Mouse (Mus musculus): ENCODE measurements around the gene Ccdc32. TPM values are rescaled to one million over a fixed set of nuclear protein-coding genes. Genes with fewer than 3 reads are reported as not detected.
A peak's percentile ranks its signal among the peaks of the same experiment; 100 is the strongest.
"Not testable (repeated sequence)": the region's sequence is repeated elsewhere in the genome, so short reads cannot be mapped to it uniquely, and the experiment has no call there.

Ccdc32 gene
- polyA plus RNA-seq, 1 experiment from 2014 or later, result 20.5 TPM

DNA sequence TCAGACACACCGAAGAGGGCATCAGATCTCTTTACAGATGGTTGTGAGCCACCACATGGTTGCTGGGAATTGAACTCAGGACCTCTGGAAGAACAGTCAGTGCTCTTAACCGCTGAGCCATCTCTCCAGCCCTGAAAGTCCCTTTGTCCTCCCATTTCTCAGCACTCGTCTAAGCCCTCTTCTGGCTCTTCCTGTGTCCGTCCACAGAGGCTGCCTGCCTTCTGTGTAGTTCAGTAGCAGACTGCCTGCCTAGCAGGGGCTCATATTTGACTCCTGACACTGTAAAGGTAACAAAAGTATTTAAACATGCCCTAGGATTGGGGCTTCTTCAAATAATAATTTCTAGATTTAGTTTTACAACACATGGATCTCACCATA, 4.0 kb downstream of the Ccdc32 start:
- Histone ChIP-seq H3K4me3 (no peak overlapping the region), H3K36me3 (replicated peaks) (peaks cover 45% of the 10 kb centered on the region), H3K27me3 (replicated peaks; ENCODE audit: low read depth, poor library complexity, severe bottlenecking) (no peaks in the 10 kb centered on the region), H3K4me1 (peaks cover 5% of the 10 kb centered on the region), H3K27ac (replicated peaks) (no peak overlapping the region), H3K9me3 (no peaks in the 10 kb centered on the region)
- no peak for DNase-seq (ENCODE audit: low spot score)
- WGBS, result 77% methylated on average over 4 of the region's 4 CpGs

DNA sequence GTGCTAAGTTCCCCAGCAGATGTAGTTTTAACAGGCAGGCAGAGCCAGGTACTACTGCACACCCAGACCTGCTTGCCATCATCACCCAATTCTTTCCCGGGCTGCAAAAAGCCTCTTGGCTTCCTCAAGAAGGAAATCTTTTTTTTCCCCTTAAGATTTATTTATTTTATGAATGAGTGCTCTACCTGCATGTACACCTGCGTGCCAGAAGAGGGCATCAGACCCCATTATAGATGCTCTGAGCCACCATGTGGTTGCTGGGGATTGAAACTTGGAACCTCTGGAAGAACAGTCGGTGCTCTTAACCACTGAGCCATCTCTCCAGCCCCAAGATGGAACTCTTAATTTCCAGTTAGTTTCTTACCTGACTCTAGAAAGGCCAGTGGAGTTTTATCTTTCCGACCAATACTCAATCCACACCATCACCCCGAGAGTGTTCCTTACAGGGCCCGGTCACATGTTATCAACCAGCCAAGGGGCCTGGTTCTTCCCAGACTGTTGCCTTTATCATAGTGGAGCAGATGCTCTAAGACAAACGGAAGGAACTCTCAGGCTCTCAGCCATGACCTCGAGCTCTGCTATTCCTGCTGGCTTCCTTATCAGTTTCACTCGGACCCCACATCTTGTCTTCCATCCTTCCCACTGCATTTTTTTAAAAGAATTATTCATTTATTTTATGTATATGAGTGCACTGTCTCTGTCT, 4.5 kb downstream of the Ccdc32 start:
- H3K9me3 ChIP-seq, result no peaks in the 10 kb centered on the region
- no peak overlapping the region for H3K27ac ChIP-seq (replicated peaks)
- WGBS, result 75% methylated on average over 9 of the region's 9 CpGs
- DNase-seq (ENCODE audit: low spot score), result no peak
- no peak overlapping the region for H3K4me3 ChIP-seq
- H3K4me1 ChIP-seq, result peaks cover 5% of the 10 kb centered on the region
- peaks cover 49% of the 10 kb centered on the region for H3K36me3 ChIP-seq (replicated peaks)
- no peaks in the 10 kb centered on the region for H3K27me3 ChIP-seq (replicated peaks; ENCODE audit: low read depth, poor library complexity, severe bottlenecking)

- Histone ChIP-seq H3K9me3 (no peaks in the 10 kb centered on the region), H3K4me3 (no peak overlapping the region), H3K27ac (replicated peaks) (no peak overlapping the region), H3K36me3 (replicated peaks) (peaks cover 60% of the 10 kb centered on the region), H3K4me1 (peaks cover 12% of the 10 kb centered on the region), H3K27me3 (replicated peaks; ENCODE audit: low read depth, poor library complexity, severe bottlenecking) (no peaks in the 10 kb centered on the region)
- WGBS, result 89% methylated on average over 6 of the region's 6 CpGs
- no peak for DNase-seq (ENCODE audit: low spot score)
These were observed 6.0 kb downstream of the Ccdc32 start for GRCm38 (mm10) chr2:119023154-119023660.

GRCm38 (mm10) chr2:119019538-119019937, 9.7 kb downstream of the Ccdc32 start:
- WGBS, result 71% methylated on average over 4 of the region's 4 CpGs
- Histone ChIP-seq H3K4me3 (no peak overlapping the region), H3K36me3 (replicated peaks) (peaks cover 60% of the 10 kb centered on the region), H3K27me3 (replicated peaks; ENCODE audit: low read depth, poor library complexity, severe bottlenecking) (no peaks in the 10 kb centered on the region), H3K4me1 (peaks cover 12% of the 10 kb centered on the region), H3K9me3 (0 out of 2 replicates have a peak, but pooled peaks cover 2% of the 10 kb centered on the region), H3K27ac (replicated peaks) (no peak overlapping the region)
- no peak for DNase-seq (ENCODE audit: low spot score)

- peak overlapping the region; percentile 32; the same call in 1 of the 2 replicates for H3K4me3 ChIP-seq
- H3K36me3 ChIP-seq (replicated peaks), result peaks cover 60% of the 10 kb centered on the region
- peaks cover 12% of the 10 kb centered on the region for H3K4me1 ChIP-seq
- peak; percentile 27 for DNase-seq (ENCODE audit: low spot score)
- no peaks in the 10 kb centered on the region for H3K27me3 ChIP-seq (replicated peaks; ENCODE audit: low read depth, poor library complexity, severe bottlenecking)
- H3K9me3 ChIP-seq, result 0 out of 2 replicates have a peak, but pooled peaks cover 2% of the 10 kb centered on the region
- WGBS, result 12% methylated on average over 5 of the region's 5 CpGs
- peak overlapping the region; percentile 51 for H3K27ac ChIP-seq (replicated peaks)
These were observed 10.1 kb downstream of the Ccdc32 start for GRCm38 (mm10) chr2:119019131-119019530.

- Histone ChIP-seq H3K9me3 (0 out of 2 replicates have a peak, but pooled peaks cover 2% of the 10 kb centered on the region), H3K27me3 (replicated peaks; ENCODE audit: low read depth, poor library complexity, severe bottlenecking) (no peaks in the 10 kb centered on the region), H3K4me1 (peaks cover 12% of the 10 kb centered on the region), H3K27ac (replicated peaks) (peak overlapping the region; percentile 51), H3K4me3 (peak overlapping the region; percentile 32; the same call in 1 of the 2 replicates), H3K36me3 (replicated peaks) (peaks cover 58% of the 10 kb centered on the region)
- 57% methylated on average over 22 of the region's 22 CpGs for WGBS
- DNase-seq (ENCODE audit: low spot score), result peak; percentile 37
These were observed 10.6 kb downstream of the Ccdc32 start for GRCm38 (mm10) chr2:119018391-119019122.

DNA sequence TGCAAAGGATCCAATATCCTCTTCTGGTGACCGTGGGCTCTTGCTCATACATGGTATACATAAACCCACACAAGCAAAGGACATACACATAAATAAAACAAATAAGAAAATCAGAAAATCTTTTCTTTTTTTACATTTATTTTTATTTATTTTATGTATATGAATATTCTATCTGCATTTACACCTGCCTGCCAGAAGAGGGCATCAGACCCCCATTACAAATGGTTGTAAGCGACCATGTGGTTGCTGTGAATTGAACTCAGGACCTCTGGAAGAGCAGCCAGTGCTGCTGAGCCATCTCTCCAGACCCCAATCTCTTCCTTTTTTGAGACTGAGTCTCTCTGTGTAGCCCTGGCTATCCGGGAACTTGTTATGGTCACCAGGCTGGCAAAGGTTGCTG, 11.5 kb downstream of the Ccdc32 start:
- 91% methylated on average over 3 of the region's 3 CpGs for WGBS
- no peak overlapping the region for H3K4me3 ChIP-seq
- no peaks in the 10 kb centered on the region for H3K27me3 ChIP-seq (replicated peaks; ENCODE audit: low read depth, poor library complexity, severe bottlenecking)
- H3K4me1 ChIP-seq, result peaks cover 12% of the 10 kb centered on the region
- no peak for DNase-seq (ENCODE audit: low spot score)
- H3K36me3 ChIP-seq (replicated peaks), result peaks cover 51% of the 10 kb centered on the region
- no peak overlapping the region for H3K27ac ChIP-seq (replicated peaks)
- H3K9me3 ChIP-seq, result 0 out of 2 replicates have a peak, but pooled peaks cover 2% of the 10 kb centered on the region

- peaks cover 38% of the 10 kb centered on the region for H3K36me3 ChIP-seq (replicated peaks)
- H3K4me3 ChIP-seq; H3K27ac ChIP-seq (replicated peaks); H3K9me3 ChIP-seq; H3K27me3 ChIP-seq (replicated peaks; ENCODE audit: low read depth, poor library complexity, severe bottlenecking); DNase-seq (ENCODE audit: low spot score): not testable (repeated sequence)
- 82% methylated on average over 4 of the region's 4 CpGs for WGBS
- peaks cover 12% of the 10 kb centered on the region for H3K4me1 ChIP-seq
These were observed 12.9 kb downstream of the Ccdc32 start for GRCm38 (mm10) chr2:119016312-119016711.

GRCm38 (mm10) chr2:119015604-119016180, 13.5 kb downstream of the Ccdc32 start:
- peaks cover 31% of the 10 kb centered on the region for H3K36me3 ChIP-seq (replicated peaks)
- WGBS, result 83% methylated on average over 12 of the region's 12 CpGs
- 0 out of 2 replicates have a peak, but pooled peaks cover 2% of the 10 kb centered on the region for H3K9me3 ChIP-seq
- no peak overlapping the region for H3K4me3 ChIP-seq
- no peak overlapping the region for H3K27ac ChIP-seq (replicated peaks)
- peaks cover 12% of the 10 kb centered on the region for H3K4me1 ChIP-seq
- DNase-seq (ENCODE audit: low spot score), result no peak
- H3K27me3 ChIP-seq (replicated peaks; ENCODE audit: low read depth, poor library complexity, severe bottlenecking), result no peaks in the 10 kb centered on the region

DNA sequence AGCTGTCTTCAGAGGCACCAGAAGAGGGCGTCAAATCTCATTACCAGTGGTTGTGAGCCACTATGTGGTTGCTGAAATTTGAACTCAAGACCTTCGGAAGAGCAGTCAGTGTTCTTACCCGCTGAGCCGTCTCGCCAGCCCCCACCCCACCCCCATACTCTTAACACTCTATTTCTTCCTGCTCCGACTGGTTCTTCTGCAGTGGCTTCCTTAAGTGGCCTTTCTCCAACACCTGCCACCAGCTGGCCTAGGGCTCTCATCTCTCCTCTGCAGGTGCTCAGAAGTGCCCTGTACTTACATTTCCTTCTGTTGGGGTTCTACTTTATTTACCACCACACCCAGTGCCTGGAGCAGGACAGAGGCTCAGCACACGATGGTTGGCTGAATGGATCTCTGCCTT, 14.2 kb downstream of the Ccdc32 start:
- Histone ChIP-seq H3K4me1 (peaks cover 12% of the 10 kb centered on the region), H3K9me3 (0 out of 2 replicates have a peak, but pooled peaks cover 2% of the 10 kb centered on the region), H3K36me3 (replicated peaks) (peaks cover 24% of the 10 kb centered on the region), H3K4me3 (no peak overlapping the region), H3K27ac (replicated peaks) (no peak overlapping the region), H3K27me3 (replicated peaks; ENCODE audit: low read depth, poor library complexity, severe bottlenecking) (no peaks in the 10 kb centered on the region)
- WGBS, result 82% methylated on average over 7 of the region's 7 CpGs
- no peak for DNase-seq (ENCODE audit: low spot score)

GRCm38 (mm10) chr2:119009376-119009775, 19.8 kb downstream of the Ccdc32 start:
- WGBS, result 94% methylated on average over 2 of the region's 2 CpGs
- Histone ChIP-seq H3K4me1 (no peaks in the 10 kb centered on the region), H3K9me3 (no peaks in the 10 kb centered on the region), H3K27me3 (replicated peaks; ENCODE audit: low read depth, poor library complexity, severe bottlenecking) (no peaks in the 10 kb centered on the region), H3K27ac (replicated peaks) (no peak overlapping the region), H3K4me3 (no peak overlapping the region), H3K36me3 (replicated peaks) (no peaks in the 10 kb centered on the region)
- no peak for DNase-seq (ENCODE audit: low spot score)

DNA sequence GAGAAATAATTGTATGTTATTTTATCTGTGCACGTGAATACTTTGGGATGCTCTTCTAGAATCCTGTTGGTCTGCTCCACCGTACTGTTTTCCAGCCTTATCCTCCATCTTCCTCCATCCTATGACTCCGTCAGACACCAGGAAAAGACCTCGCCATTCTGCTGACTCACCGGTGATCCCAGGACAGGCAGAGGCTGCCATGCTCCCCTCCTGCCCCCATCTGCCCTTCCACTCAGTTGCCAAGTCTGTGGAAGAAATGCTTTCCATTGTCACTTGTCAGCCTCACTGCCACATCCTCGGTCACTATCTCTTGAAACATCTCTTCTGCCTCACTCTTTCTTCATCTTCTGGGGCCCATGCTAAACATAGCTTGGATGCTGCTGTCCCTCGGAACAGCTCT, 22.3 kb downstream of the Ccdc32 start:
- no peaks in the 10 kb centered on the region for H3K4me1 ChIP-seq
- H3K36me3 ChIP-seq (replicated peaks), result no peaks in the 10 kb centered on the region
- H3K27me3 ChIP-seq (replicated peaks; ENCODE audit: low read depth, poor library complexity, severe bottlenecking), result no peaks in the 10 kb centered on the region
- no peak overlapping the region for H3K27ac ChIP-seq (replicated peaks)
- no peak overlapping the region for H3K4me3 ChIP-seq
- no peaks in the 10 kb centered on the region for H3K9me3 ChIP-seq
- 88% methylated on average over 7 of the region's 7 CpGs for WGBS
- no peak for DNase-seq (ENCODE audit: low spot score)

Data from embryonic facial prominence, embryonic 10.5 days (tissue).